In genomic region chr11:69546423-69547053, GRCm38 (mm10) we compare ENCODE assay signal across 7 mouse cellular contexts. TPM values are rescaled to one million over a fixed set of nuclear protein-coding genes. Genes with fewer than 3 reads are reported as not detected.
DNase-seq lines count a peak whose midpoint lies in the region; ATAC-seq and TF ChIP-seq lines count a peak whose summit lies in the region.

No protein-coding gene starts in this region.

- no peak for TF ChIP-seq POLR2A in spleen, adult 2 months (IDR thresholded peaks at IDR 0.05; ENCODE audit: low read depth, low read length)

- H3K4me3 ChIP-seq in limb, embryonic 12.5 days (replicated peaks) = peak overlapping the region; percentile 49
- peak overlapping the region; percentile 42 for H3K4me3 ChIP-seq in midbrain, embryonic 14.5 days (replicated peaks; ENCODE audit: low read depth, low read length)
- H3K4me3 ChIP-seq in spleen, adult 2 months (ENCODE audit: extremely low read depth, insufficient read depth, insufficient read length) = peak overlapping the region; percentile 43; the same call in 1 of the 2 replicates

- no peaks in the 10 kb centered on the region for H3K36me3 ChIP-seq in limb, embryonic 12.5 days
- H3K36me3 ChIP-seq in midbrain, embryonic 14.5 days (ENCODE audit: control insufficient read depth, insufficient read depth, low read length) = no peaks in the 10 kb centered on the region
- H3K36me3 ChIP-seq in spleen, adult 2 months (ENCODE audit: control insufficient read depth, insufficient read depth, low read length) = no peaks in the 10 kb centered on the region

- DNase-seq in adrenal gland, adult 8-10 months = peak; percentile 53
- peak; percentile 84 for DNase-seq in embryo, embryonic 9.5 days (ENCODE audit: extremely low spot score)
- DNase-seq in kidney, adult 11 months = peak; percentile 67
- DNase-seq in midbrain, embryonic 14.5 days = peak; percentile 92
- DNase-seq in spleen, adult 2 months (ENCODE audit: low read depth in 1 of 2, low spot score in 2 of 2) = peak in 1 of 2 experiments; percentile 54

- TF ChIP-seq CTCF in spleen, adult 2 months (IDR thresholded peaks at IDR 0.05; ENCODE audit: extremely low read depth, insufficient read depth, insufficient read length, insufficient replicate concordance) = peak; percentile 43

- peak overlapping the region; percentile 83 for H3K4me2 ChIP-seq in limb, embryonic 12.5 days
- peak overlapping the region; percentile 88 for H3K4me2 ChIP-seq in midbrain, embryonic 14.5 days (ENCODE audit: low read length)

- peaks cover 11% of the 10 kb centered on the region for H3K27me3 ChIP-seq in limb, embryonic 12.5 days
- no peaks in the 10 kb centered on the region for H3K27me3 ChIP-seq in midbrain, embryonic 14.5 days (ENCODE audit: control insufficient read depth, insufficient read depth, low read length)
- H3K27me3 ChIP-seq in spleen, adult 2 months (ENCODE audit: control insufficient read depth, insufficient read depth, low read length) = peaks cover 5% of the 10 kb centered on the region; the same call in 1 of the 2 replicates

- H3K9me3 ChIP-seq in limb, embryonic 12.5 days = no peaks in the 10 kb centered on the region
- no peaks in the 10 kb centered on the region for H3K9me3 ChIP-seq in midbrain, embryonic 14.5 days (ENCODE audit: control insufficient read depth, low read length)

- WGBS in limb, embryonic 12.5 days = under 1% methylated on average over 44 of the region's 44 CpGs
- WGBS in midbrain, embryonic 14.5 days = under 1% methylated on average over 44 of the region's 44 CpGs
- WGBS in spleen, adult 2 months = under 1% methylated on average over 44 of the region's 44 CpGs

- peak overlapping the region; percentile 63 for H3K9ac ChIP-seq in limb, embryonic 12.5 days (replicated peaks)
- H3K9ac ChIP-seq in midbrain, embryonic 14.5 days (replicated peaks; ENCODE audit: low read length) = peak overlapping the region; percentile 61

- H3K27ac ChIP-seq in limb, embryonic 12.5 days = peak overlapping the region; percentile 95
- peak overlapping the region; percentile 93 for H3K27ac ChIP-seq in midbrain, embryonic 14.5 days (replicated peaks; ENCODE audit: low read depth, low read length)
- no peak overlapping the region for H3K27ac ChIP-seq in spleen, adult 2 months (ENCODE audit: insufficient read depth, low read length)

- H3K4me1 ChIP-seq in limb, embryonic 12.5 days (replicated peaks) = peaks cover 37% of the 10 kb centered on the region
- peaks cover 48% of the 10 kb centered on the region for H3K4me1 ChIP-seq in midbrain, embryonic 14.5 days (ENCODE audit: control insufficient read depth, insufficient read depth, low read length)
- peaks cover 5% of the 10 kb centered on the region for H3K4me1 ChIP-seq in spleen, adult 2 months (ENCODE audit: control insufficient read depth, insufficient read depth, insufficient read length)

- ATAC-seq in granulocyte monocyte progenitor cell, adult 5-6 weeks (replicated peaks; ENCODE audit: poor library complexity, severe bottlenecking) = peak; percentile 66
- peak; percentile 63 for ATAC-seq in limb, embryonic 12.5 days (ENCODE audit: insufficient number of reproducible peaks, insufficient read depth, low FRiP score, low TSS enrichment, low read depth)
- peak; percentile 81 for ATAC-seq in midbrain, embryonic 14.5 days (ENCODE audit: low FRiP score, low TSS enrichment)

RNA-seq across cellular contexts. Expression of gene Dnah2, which starts 2.4 kb away (rescaled TPM):
- 1 to 10 TPM in 1 of 4 experiments, under 1 TPM in 3; 0.14 to 1.0 (median 0.70) TPM for total RNA-seq in adrenal gland, adult 8-10 months (2022)
- total RNA-seq in granulocyte monocyte progenitor cell, adult 5-6 weeks (2014; fragmentation: Nextera tagmentation) = 0.11 and 3.5 TPM in 2 replicates
- not detected in 2 replicates for total RNA-seq in granulocyte monocyte progenitor cell, adult 5-6 weeks (2017)
- polyA plus RNA-seq in limb, embryonic 12.5 days (2016; fragmentation: Nextera tagmentation; extraction: Ambion mirVana) = 1.9 and 3.3 TPM in 2 replicates
- polyA plus RNA-seq in midbrain, embryonic 14.5 days (2014; fragmentation: Nextera tagmentation; extraction: Ambion mirVana) = 4.8 and 5.7 TPM in 2 replicates
- 0.29 and 0.31 TPM in 2 replicates for polyA plus RNA-seq in spleen, adult 2 months (2012; rRNA removed)

RNA-seq across cellular contexts. Expression of gene Efnb3, which starts 13.5 kb away (rescaled TPM):
- under 1 TPM; 0.77 to 0.86 (median 0.81) TPM for total RNA-seq in adrenal gland, adult 8-10 months (2022)
- not detected in 2 replicates for total RNA-seq in granulocyte monocyte progenitor cell, adult 5-6 weeks (2014; fragmentation: Nextera tagmentation)
- not detected in 2 replicates for total RNA-seq in granulocyte monocyte progenitor cell, adult 5-6 weeks (2017)
- 53.3 and 54.3 TPM in 2 replicates for polyA plus RNA-seq in limb, embryonic 12.5 days (2016; fragmentation: Nextera tagmentation; extraction: Ambion mirVana)
- polyA plus RNA-seq in midbrain, embryonic 14.5 days (2014; fragmentation: Nextera tagmentation; extraction: Ambion mirVana) = 40.7 and 109 TPM in 2 replicates
- polyA plus RNA-seq in spleen, adult 2 months (2012; rRNA removed) = 1.1 and 1.2 TPM in 2 replicates

RNA-seq across cellular contexts. Expression of gene Wrap53, which starts 33.5 kb away (rescaled TPM):
- total RNA-seq in adrenal gland, adult 8-10 months (2022) = 10 to 100 TPM in 3 of 4 experiments, 1 to 10 TPM in 1; 9.1 to 11.9 (median 11.0) TPM
- total RNA-seq in granulocyte monocyte progenitor cell, adult 5-6 weeks (2014; fragmentation: Nextera tagmentation) = 8.0 and 18.8 TPM in 2 replicates
- total RNA-seq in granulocyte monocyte progenitor cell, adult 5-6 weeks (2017) = 6.5 and 11.3 TPM in 2 replicates
- polyA plus RNA-seq in limb, embryonic 12.5 days (2016; fragmentation: Nextera tagmentation; extraction: Ambion mirVana) = 35.8 and 39.0 TPM in 2 replicates
- polyA plus RNA-seq in midbrain, embryonic 14.5 days (2014; fragmentation: Nextera tagmentation; extraction: Ambion mirVana) = 22.5 and 22.7 TPM in 2 replicates
- 15.6 and 21.3 TPM in 2 replicates for polyA plus RNA-seq in spleen, adult 2 months (2012; rRNA removed)

RNA-seq across cellular contexts. Expression of gene Trp53, which starts 33.6 kb away (rescaled TPM):
- 10 to 100 TPM; 57.6 to 71.1 (median 64.0) TPM for total RNA-seq in adrenal gland, adult 8-10 months (2022)
- 215 and 226 TPM in 2 replicates for total RNA-seq in granulocyte monocyte progenitor cell, adult 5-6 weeks (2014; fragmentation: Nextera tagmentation)
- total RNA-seq in granulocyte monocyte progenitor cell, adult 5-6 weeks (2017) = 56.8 and 58.0 TPM in 2 replicates
- polyA plus RNA-seq in limb, embryonic 12.5 days (2016; fragmentation: Nextera tagmentation; extraction: Ambion mirVana) = 175 and 180 TPM in 2 replicates
- polyA plus RNA-seq in midbrain, embryonic 14.5 days (2014; fragmentation: Nextera tagmentation; extraction: Ambion mirVana) = 66.1 and 69.2 TPM in 2 replicates
- 105 and 144 TPM in 2 replicates for polyA plus RNA-seq in spleen, adult 2 months (2012; rRNA removed)

RNA-seq across cellular contexts. Expression of gene Atp1b2, which starts 59.2 kb away (rescaled TPM):
- total RNA-seq in adrenal gland, adult 8-10 months (2022) = 10 to 100 TPM; 22.5 to 47.8 (median 38.2) TPM
- total RNA-seq in granulocyte monocyte progenitor cell, adult 5-6 weeks (2014; fragmentation: Nextera tagmentation) = 1.7 and 3.0 TPM in 2 replicates
- 0.10 TPM in 1 of 2 replicates, not detected in the other for total RNA-seq in granulocyte monocyte progenitor cell, adult 5-6 weeks (2017)
- 3.0 and 4.8 TPM in 2 replicates for polyA plus RNA-seq in limb, embryonic 12.5 days (2016; fragmentation: Nextera tagmentation; extraction: Ambion mirVana)
- 46.5 and 46.7 TPM in 2 replicates for polyA plus RNA-seq in midbrain, embryonic 14.5 days (2014; fragmentation: Nextera tagmentation; extraction: Ambion mirVana)
- 10.7 and 11.2 TPM in 2 replicates for polyA plus RNA-seq in spleen, adult 2 months (2012; rRNA removed)

Comparison
In these comparisons a context has a peak if more than half of its experiments do, and no peak if none do; other contexts are left out.
1. RNA of gene Efnb3, which starts 13.5 kb away (polyA plus RNA-seq): 53.3 to 54.3 TPM in limb, embryonic 12.5 days and 40.7 to 109 TPM in midbrain, embryonic 14.5 days; 1.1 to 1.2 TPM in spleen, adult 2 months; every median in the first group is over 10 times any median in the second.
2. Peak in every context shown above with its lines, with median percentiles within 50 percentile points of each other: ATAC-seq and H3K4me3 ChIP-seq.